Mouse (Mus musculus): Measurements from ENCODE around the gene B4galnt3.

DNA sequence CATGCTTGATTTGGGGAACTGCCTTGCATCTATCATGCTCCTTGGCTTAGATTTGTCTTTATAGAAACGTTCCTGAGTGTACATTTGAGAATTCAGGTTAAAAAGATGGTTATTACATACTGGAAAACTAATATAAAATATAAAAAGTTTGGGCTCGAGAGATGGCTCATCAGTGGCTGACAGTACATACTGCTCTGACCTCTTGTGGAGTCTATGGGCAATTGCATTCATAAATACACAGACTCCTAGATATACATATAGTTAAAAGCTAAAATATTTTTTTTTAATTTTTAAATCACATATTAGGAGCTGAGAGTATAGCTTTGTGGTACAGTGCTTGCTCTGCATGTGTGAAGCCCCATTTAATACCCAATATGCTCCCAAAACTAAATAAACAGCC lies 38.0 kb upstream of the B4galnt3 start:
- TF ChIP-seq CTCF (IDR thresholded peaks at IDR 0.05; ENCODE audit: low read depth, low read length) (no peak), POLR2AphosphoS5 (IDR thresholded peaks at IDR 0.05; ENCODE audit: insufficient replicate concordance, low read depth, low read length) (no peak), GATA1 (IDR thresholded peaks at IDR 0.05; ENCODE audit: borderline replicate concordance, low read length) (no peak), TAL1 (conservative IDR thresholded peaks at IDR 0.05; ENCODE audit: low read depth, low read length) (no peak)
